Mouse (Mus musculus): ENCODE results near the gene Cd200.
"Not testable (repeated sequence)": the region's sequence is repeated elsewhere in the genome, so short reads cannot be mapped to it uniquely, and the experiment has no call there.

Cd200 gene

DNA sequence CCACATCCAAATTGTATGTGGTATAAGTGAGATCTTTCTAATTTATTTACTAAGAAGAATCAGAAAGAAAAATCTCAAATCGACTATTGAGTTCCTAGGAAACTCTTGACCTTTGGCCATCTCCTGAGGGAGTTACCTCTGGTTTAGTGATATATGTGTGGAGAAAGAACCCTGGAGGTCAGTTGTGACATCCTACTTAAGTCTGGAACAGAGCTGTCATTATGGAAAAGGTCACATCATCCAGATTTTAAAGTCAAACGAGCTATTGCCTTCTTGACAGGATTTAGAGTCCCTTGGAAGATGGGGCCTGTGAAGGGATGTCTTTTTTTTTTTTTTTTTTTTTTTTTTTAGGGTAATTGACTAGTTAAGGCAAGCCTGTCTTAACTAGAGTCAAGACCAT, 32.0 kb downstream of the Cd200 start:
- DNase-seq, result no peak

GRCm38 (mm10) chr16:45376294-45376693, 32.6 kb downstream of the Cd200 start:
- no peak for DNase-seq

DNA sequence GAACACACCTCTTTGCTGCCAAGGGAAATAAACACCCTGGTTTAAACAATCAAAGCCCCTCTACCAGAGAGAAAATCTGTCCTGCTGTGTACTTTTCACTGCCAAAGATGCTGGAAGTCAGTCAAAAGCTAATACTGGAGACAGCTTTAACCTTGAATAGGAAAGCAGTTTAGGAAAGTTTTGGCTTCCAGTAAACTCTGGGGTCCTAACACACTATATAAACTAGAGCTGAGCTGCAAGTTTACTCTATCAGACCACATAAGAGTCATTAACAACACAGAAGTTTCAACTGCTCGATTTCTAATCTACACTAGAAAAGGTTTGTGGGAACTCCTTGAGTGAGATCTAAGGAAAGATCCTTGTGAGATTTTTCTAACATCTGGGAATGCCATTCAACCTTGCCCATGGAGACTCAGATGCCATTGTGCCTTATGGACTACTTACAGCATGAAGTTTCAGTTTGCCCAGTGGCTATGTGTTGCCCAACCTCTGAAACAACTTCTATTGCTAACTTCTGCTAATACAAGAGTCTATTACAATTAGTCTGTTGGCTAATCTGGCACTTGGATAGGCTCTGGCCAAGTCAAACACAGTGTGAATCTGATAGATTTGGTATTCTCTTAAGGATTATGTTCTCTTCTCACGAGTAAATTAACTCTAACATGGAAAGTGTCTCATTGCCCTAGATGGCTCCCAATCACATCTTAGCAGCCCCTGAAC, 33.2 kb downstream of the Cd200 start:
- DNase-seq, result no peak

DNA sequence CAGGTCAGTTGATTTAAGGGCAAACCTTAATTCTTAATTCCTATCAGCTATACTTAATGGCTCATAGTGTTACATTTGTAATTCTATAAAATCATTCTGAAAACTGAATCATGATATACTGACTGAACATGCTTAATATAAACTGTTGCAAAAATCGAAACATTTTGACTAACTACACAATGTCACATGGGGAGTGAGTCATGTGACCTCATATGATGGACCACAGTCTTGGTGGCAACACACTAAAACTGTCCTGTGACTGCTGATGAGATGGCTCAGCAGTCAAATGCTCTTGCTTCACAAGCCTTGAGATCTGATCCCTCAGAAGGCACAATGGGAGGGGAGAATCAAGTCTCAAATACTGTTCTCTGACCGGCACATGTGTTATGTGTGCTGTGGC, 34.8 kb downstream of the Cd200 start:
- no peak for DNase-seq

GRCm38 (mm10) chr16:45371076-45371475, 37.8 kb downstream of the Cd200 start:
- DNase-seq, result no peak

GRCm38 (mm10) chr16:45369285-45369965, 39.4 kb downstream of the Cd200 start:
- DNase-seq, result no peak

- DNase-seq, result no peak
Observed at GRCm38 (mm10) chr16:45366111-45366510, 42.7 kb downstream of the Cd200 start.

DNA sequence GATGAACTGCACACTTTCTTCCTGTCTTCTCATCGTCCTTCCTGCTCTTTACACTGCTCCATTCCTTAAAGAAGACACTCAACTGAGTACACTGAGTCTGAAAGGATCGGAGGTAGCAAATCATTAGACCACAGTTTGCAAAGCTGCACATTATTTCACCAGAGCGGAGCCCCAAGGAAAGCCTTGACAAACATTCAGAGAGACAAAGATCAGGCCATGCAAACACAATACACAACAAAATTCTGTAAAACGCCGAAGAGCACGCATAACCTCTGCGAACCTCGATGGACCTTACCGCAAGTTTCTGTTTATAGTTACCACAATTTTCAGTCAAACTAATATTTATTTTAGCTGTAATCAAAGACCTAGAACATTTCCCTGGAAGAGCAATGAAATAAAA, 43.5 kb downstream of the Cd200 start:
- DNase-seq, result no peak

DNA sequence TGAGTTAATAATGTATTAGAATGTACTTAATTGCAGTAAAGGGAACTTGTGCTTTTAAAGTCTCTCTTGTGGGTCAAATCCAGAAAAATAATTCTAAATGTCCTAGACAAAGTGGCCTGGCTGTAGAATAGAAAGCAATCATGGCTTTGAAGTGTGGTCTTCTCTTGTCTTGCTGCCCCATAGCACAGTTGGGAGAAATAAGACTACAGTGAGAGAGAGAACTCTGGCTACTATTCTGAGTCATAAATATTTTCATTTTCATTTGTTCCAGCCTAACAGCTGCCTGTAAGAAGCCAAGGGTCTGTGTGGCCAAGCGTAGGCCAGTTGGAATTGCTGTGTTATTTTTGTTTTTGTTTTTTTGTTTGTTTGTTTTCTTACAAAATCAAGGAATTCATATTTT, 44.2 kb downstream of the Cd200 start:
- DNase-seq, result no peak

- DNase-seq, result no peak
Observed at GRCm38 (mm10) chr16:45363480-45364045, 45.3 kb downstream of the Cd200 start.

DNA sequence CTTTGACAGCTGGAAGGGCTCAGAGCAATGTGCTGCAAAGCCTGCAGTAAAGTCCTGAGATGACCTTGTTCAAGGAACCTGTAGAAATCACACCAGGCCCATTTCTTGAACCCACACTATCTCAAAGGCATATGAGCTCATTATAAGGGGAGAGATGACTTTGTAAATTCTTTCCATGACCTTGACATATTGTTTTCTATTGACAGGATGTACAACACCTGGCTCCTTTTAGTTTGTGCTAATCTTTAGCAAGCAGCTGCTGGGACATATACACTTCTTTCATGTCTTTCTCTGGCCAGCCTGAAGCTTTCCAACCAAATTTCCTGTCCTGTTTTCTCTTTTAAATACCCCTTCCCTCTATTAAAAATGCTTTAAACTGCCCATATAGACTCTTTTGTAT, 47.4 kb downstream of the Cd200 start:
- DNase-seq, result no peak

GRCm38 (mm10) chr16:45358441-45358840, 50.4 kb downstream of the Cd200 start:
- not testable (repeated sequence) for DNase-seq

GRCm38 (mm10) chr16:45357134-45357533, 51.7 kb downstream of the Cd200 start:
- no peak for DNase-seq

DNA sequence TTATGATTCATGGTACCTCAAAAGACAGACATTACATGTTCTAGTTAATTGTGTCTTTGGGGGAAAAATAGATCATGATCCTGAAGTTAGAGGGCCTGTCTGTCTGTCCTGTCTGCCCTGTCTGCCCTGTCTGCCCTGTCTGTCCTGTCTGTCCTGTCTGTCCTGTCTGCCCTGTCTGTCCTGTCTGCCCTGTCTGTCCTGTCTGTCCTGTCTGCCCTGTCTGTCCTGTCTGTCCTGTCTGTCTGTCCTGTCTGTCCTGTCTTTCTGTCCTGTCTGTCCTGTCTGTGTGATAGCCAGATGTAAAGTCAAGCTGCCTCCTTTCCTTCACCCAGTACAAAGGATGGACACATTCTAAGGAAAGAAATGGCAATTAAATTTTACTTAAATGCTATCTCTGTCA, 56.0 kb downstream of the Cd200 start:
- DNase-seq, result peak; percentile 11

- no peak for DNase-seq
Observed at GRCm38 (mm10) chr16:45350767-45351166, 58.1 kb downstream of the Cd200 start.

GRCm38 (mm10) chr16:45349523-45350298, 59.1 kb downstream of the Cd200 start:
- DNase-seq, result no peak

DNA sequence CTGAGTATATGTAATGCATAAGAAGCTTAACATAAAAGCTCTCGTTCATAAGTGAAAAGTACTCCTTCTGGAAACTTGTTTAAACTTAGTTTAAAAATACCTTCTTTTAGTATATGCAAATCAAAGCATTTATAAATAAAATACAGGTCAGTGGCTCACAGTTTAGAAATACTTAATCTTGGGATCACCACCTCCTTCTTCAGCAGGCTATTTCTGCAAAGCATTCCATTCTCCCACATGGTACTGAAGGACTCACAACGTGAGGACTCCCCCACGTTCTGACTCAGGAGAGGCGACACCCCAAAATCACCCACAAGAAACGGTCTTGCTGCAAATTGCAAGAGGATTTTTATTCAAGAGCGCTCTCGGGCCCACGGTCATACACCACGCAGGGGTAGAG, 60.6 kb downstream of the Cd200 start:
- not testable (repeated sequence) for DNase-seq

- DNase-seq, result no peak
Observed at GRCm38 (mm10) chr16:45346930-45347387, 61.9 kb downstream of the Cd200 start.

DNA sequence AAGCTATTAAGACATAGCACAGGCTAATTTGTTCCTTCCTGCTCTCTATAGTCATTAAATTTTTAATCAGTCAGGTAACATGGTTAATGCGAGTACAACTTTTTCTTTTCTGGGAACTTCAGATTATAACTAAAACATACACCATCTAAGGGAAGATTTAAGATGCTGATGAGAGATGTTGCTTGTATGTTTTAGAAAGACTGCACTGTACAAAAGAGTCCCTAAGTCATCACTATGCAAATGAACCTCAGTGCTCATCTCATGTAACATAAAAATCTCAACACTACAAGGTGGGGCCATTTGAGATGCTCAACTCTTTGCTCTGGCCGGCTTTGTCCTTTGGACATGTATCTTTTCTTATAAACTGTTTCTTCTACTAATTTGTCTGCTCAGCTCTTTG, 62.5 kb downstream of the Cd200 start:
- no peak for DNase-seq

DNA sequence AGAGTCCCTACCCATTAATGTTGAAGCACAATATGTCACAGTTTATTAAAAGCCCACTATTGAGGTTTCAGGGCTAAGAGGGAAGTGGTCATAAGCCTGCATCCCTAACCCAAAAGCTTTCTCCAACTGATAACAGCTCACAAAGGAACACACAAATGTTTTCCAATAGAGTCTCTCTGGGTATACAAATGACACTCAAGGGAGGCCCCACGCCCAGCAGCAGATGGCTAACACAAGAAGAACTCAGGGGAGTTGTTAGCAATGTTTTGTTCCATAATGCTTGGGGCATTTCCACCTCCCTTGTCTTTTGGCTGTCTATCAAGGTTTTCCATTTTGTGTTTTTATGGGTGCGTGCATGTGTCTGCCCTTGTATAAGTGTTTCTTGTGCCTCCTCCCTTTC, 64.0 kb downstream of the Cd200 start:
- DNase-seq, result no peak

DNA sequence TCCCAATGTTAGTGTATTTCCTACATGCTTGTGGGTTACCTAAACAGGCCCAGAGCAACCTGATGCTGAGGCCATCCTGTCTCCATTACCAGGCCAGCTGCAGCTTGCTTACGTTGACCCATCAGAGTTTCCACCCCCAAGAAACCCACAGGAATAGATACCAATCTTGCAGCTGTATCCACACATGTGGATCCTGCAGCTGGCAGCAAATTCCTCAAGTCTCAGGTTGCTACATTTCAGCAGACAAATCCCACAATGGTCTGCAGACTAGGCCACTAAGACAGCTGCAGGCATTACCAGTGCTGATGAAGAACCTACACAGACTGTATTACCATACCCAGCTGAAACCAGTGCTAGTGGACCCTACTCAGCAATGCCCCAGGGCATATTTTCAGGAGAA, 72.4 kb downstream of the Cd200 start:
- DNase-seq, result no peak

DNA sequence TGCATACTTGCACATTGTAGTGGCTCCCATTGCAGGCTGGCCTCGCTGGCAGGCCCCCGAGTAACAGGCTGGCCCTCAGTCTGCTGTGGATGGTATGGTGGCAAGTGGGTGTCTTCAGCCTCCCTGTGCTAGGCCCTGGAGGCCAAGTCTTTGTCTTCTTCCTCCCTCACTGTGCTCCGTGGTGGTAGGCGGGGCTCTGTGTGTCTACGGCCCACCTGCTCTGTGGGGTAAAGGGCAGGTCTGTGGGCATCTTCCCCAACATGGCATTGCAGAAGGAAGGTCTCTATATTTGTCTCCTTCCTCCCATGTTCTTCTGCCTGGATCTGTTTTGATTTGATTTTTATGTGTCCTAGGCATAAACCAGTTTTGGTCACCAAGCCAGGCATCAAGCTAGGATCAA, 74.0 kb downstream of the Cd200 start:
- DNase-seq, result no peak

- no peak for DNase-seq
Observed at GRCm38 (mm10) chr16:45334376-45334765, 74.5 kb downstream of the Cd200 start.

Measured in right cerebral cortex, postnatal 4 days (tissue).